Mouse (Mus musculus) limb, embryonic 14.5 days (tissue): ENCODE measurements around the gene Zfp961. TPM values are rescaled to one million over a fixed set of nuclear protein-coding genes. Genes with fewer than 3 reads are reported as not detected.

Experiments used
- ATAC-seq: fragments of 200-750 bp; cut with Nextera tagmentation; 2 replicates; pipeline ENCODE4 v1.8.0; 2017; ENCODE audit warnings: low read depth, moderate number of reproducible peaks, moderate TSS enrichment; ENCODE audit not compliant: low FRiP score
- DNase-seq: peaks from one replicate; pipeline ENCODE4 v3.0.0-alpha.2; 2015; ENCODE audit warnings: low spot score
- H3K27ac ChIP-seq: fragments of 300-500 bp; sonication (generic); replicated peaks from 2 replicates; pipeline ENCODE4 v1.5.1; 2014; ENCODE audit warnings: low read depth, mild to moderate bottlenecking, low read length, moderate library complexity, mixed read lengths
- H3K27me3 ChIP-seq: fragments of 300-500 bp; sonication (generic); 2 replicates; pipeline ENCODE4 v1.6.1; 2014; ENCODE audit warnings: low read length, mixed read lengths; ENCODE audit not compliant: control insufficient read depth, insufficient read depth
- H3K36me3 ChIP-seq: fragments of 300-500 bp; sonication (generic); 2 replicates; pipeline ENCODE4 v1.6.1; 2014; ENCODE audit warnings: mild to moderate bottlenecking, low read length, moderate library complexity, mixed read lengths; ENCODE audit not compliant: control insufficient read depth, insufficient read depth
- H3K4me1 ChIP-seq: fragments of 300-500 bp; sonication (generic); 2 replicates; pipeline ENCODE4 v1.6.1; 2014; ENCODE audit warnings: antibody characterized with exemption, low read length, mixed read lengths; ENCODE audit not compliant: control insufficient read depth, insufficient read depth
- H3K4me2 ChIP-seq: fragments of 300-500 bp; sonication (generic); replicated peaks from 2 replicates; pipeline ENCODE4 v1.6.1; 2014; ENCODE audit warnings: low read depth, mild to moderate bottlenecking, low read length, moderate library complexity; ENCODE audit not compliant: severe bottlenecking
- H3K4me3 ChIP-seq: fragments of 300-500 bp; sonication (generic); replicated peaks from 2 replicates; pipeline ENCODE4 v1.5.1; 2014; ENCODE audit warnings: low read length
- H3K9ac ChIP-seq: fragments of 300-500 bp; sonication (generic); 2 replicates; pipeline ENCODE4 v1.6.1; 2014; ENCODE audit warnings: mild to moderate bottlenecking, low read depth, low read length, moderate library complexity; ENCODE audit not compliant: severe bottlenecking
- H3K9me3 ChIP-seq: fragments of 300-500 bp; sonication (generic); 2 replicates; pipeline ENCODE4 v1.6.1; 2016; ENCODE audit warnings: low read length; ENCODE audit not compliant: control insufficient read depth
- POLR2A ChIP-seq: fragments of 200-500 bp; IDR thresholded peaks from 2 replicates; pipeline ENCODE4 v1.8.0; 2012; ENCODE audit warnings: inconsistent platforms, mild to moderate bottlenecking, moderate library complexity, borderline replicate concordance; ENCODE audit not compliant: insufficient read depth, insufficient read length; ENCODE audit errors: extremely low read depth
- WGBS: fragments of 180-500 bp; shearing (Covaris S2); extraction: QIAGEN DNeasy Blood & Tissue Kit; methylation state at CpG from one replicate; pipeline ENCODE4 v1.1.7; 2014; 5-methylcytosine and 5-hydroxymethylcytosine counted together
- polyA plus RNA-seq, 2 experiments: library from polyadenylated mRNA; depleted of rRNA in 1 of 2; stranded (reverse) in 1 of 2; unstranded in 1 of 2; fragments of >200 nt; fragmentation: Nextera tagmentation in 1 of 2; extraction: Ambion mirVana in 1 of 2; gene quantifications; 2 replicates each; pipeline versions ENCODE4 v1.2.1 to v1.2.3; 2012 to 2014

The Zfp961 gene
- polyA plus RNA-seq, 2 experiments = 15.5 to 18.9 TPM

DNA sequence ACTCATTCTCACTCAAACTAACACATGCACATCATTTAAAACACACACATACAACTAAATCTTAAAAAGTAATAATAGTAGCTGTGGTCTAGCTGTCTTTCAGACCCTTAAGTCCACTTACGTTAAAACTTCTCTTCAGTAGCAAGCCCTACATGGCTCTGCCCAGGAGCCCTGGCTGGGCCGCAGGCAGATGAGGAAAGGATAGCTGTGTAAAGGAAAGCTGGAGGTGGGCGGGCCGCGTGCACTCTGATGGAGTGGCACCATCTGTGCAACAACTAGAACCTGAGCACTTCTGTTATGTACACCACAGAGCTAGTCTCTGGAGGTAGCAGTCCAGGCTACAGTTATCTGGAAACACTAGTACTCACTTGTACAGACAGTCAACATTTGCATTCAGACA, 16.4 kb downstream of the Zfp961 start:
- no peak overlapping the region for H3K4me2 ChIP-seq
- H3K9ac ChIP-seq = no peak overlapping the region
- H3K9me3 ChIP-seq = peaks cover 9% of the 10 kb centered on the region
- ATAC-seq (no peak), DNase-seq (no peak)
- no peak for TF ChIP-seq POLR2A
- no peak overlapping the region for H3K4me3 ChIP-seq
- WGBS = 96% methylated on average over 5 of the region's 5 CpGs
- no peaks in the 10 kb centered on the region for H3K4me1 ChIP-seq
- H3K27ac ChIP-seq = no peak overlapping the region
- no peaks in the 10 kb centered on the region for H3K27me3 ChIP-seq
- H3K36me3 ChIP-seq = peaks cover 51% of the 10 kb centered on the region

DNA sequence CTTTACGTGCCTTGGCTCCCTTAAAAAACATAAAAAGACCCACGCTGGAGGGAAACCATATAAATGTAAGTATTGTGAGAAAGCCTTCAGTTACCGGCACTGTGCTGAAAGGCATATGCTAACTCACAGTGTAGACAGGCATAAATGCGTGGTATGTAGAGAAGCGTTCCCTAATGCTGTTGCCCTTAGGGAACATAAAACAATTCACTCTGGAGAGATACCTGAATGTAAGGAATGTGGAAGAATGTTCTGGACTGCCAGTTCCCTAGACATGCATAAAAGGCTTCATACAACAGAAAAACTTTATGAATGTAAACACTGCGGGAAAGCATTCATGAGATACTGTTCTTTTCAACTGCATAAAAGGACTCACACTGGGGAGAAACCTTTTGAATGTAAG, 17.3 kb downstream of the Zfp961 start:
- Histone ChIP-seq H3K9ac (no peak overlapping the region), H3K9me3 (peaks cover 9% of the 10 kb centered on the region), H3K36me3 (peaks cover 51% of the 10 kb centered on the region), H3K27ac (no peak overlapping the region), H3K4me1 (no peaks in the 10 kb centered on the region), H3K27me3 (no peaks in the 10 kb centered on the region), H3K4me3 (no peak overlapping the region), H3K4me2 (no peak overlapping the region)
- no peak for TF ChIP-seq POLR2A
- WGBS = 73% methylated on average over 6 of the region's 6 CpGs
- DNase-seq (no peak), ATAC-seq (no peak; the same call in 1 of the 2 replicates)

DNA sequence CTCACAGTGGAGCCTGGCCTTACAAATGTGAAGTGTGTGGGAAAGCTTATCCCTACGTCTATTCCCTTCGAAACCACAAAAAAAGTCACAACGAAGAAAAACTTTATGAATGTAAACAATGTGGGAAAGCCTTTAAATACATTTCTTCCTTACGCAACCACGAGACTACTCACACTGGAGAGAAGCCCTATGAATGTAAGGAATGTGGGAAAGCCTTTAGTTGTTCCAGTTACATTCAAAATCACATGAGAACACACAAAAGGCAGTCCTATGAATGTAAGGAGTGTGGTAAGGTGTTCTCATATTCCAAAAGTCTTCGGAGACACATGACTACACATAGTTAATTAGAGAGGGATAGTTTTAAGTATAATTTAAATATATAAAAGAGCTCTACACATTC, 17.8 kb downstream of the Zfp961 start:
- ATAC-seq (no peak), DNase-seq (no peak)
- Histone ChIP-seq H3K36me3 (peaks cover 51% of the 10 kb centered on the region), H3K4me2 (no peak overlapping the region), H3K4me1 (no peaks in the 10 kb centered on the region), H3K27me3 (no peaks in the 10 kb centered on the region), H3K4me3 (no peak overlapping the region), H3K9ac (no peak overlapping the region), H3K27ac (no peak overlapping the region), H3K9me3 (peaks cover 9% of the 10 kb centered on the region)
- no peak for TF ChIP-seq POLR2A
- WGBS = 83% methylated on average over 6 of the region's 6 CpGs

DNA sequence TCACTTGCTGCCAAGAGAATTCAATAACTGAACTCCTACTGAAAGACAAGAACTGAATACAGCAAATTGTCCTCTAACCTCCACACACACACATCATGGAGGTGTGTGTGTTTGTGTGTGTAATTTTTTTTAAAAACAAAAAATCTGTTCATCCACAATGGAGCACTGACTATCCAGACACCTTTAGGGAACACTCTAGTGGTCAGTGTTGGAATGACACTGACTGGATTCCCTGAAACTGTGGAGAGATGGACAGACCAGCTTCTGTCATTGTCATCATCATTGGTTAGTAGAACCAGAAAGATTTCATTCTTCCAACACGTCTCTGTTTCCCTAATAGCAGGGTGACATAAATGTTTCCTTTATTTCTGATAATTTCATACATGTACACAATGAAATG, 21.1 kb downstream of the Zfp961 start:
- Histone ChIP-seq H3K36me3 (peaks cover 32% of the 10 kb centered on the region), H3K9ac (no peak overlapping the region), H3K4me1 (no peaks in the 10 kb centered on the region), H3K4me3 (no peak overlapping the region), H3K4me2 (no peak overlapping the region), H3K27ac (no peak overlapping the region), H3K9me3 (peaks cover 4% of the 10 kb centered on the region), H3K27me3 (no peaks in the 10 kb centered on the region)
- no peak for ATAC-seq
- WGBS = 88% methylated on average over 1 of the region's 1 CpGs
- no peak for TF ChIP-seq POLR2A
- DNase-seq = no peak

DNA sequence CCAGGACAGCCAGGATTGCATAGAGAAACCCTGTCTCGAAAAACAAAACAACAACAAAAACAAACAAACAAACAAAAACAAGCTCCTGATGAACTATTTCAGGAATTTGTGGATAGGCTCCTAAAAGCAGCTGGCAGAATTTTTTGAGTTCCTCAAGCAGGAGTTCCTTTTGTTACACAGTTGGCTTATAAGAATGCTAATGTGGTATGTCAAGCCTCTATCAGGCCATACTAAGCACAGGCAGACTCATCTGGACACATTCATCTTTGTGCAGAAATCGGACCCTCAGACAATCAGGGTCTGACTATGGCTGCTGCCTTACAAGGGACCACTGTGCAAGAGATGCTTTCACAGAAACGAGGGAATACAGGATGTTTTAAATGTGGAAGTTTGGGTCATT, 23.4 kb downstream of the Zfp961 start:
- peaks cover 9% of the 10 kb centered on the region; the same call in 1 of the 2 replicates for H3K36me3 ChIP-seq
- TF ChIP-seq POLR2A = no peak
- H3K4me3 ChIP-seq = no peak overlapping the region
- no peaks in the 10 kb centered on the region for H3K27me3 ChIP-seq
- no peak overlapping the region for H3K27ac ChIP-seq
- no peak overlapping the region for H3K4me2 ChIP-seq
- ATAC-seq = no peak
- no peaks in the 10 kb centered on the region for H3K9me3 ChIP-seq
- WGBS = 81% methylated on average over 3 of the region's 3 CpGs
- no peak for DNase-seq
- H3K9ac ChIP-seq = no peak overlapping the region
- no peaks in the 10 kb centered on the region for H3K4me1 ChIP-seq

DNA sequence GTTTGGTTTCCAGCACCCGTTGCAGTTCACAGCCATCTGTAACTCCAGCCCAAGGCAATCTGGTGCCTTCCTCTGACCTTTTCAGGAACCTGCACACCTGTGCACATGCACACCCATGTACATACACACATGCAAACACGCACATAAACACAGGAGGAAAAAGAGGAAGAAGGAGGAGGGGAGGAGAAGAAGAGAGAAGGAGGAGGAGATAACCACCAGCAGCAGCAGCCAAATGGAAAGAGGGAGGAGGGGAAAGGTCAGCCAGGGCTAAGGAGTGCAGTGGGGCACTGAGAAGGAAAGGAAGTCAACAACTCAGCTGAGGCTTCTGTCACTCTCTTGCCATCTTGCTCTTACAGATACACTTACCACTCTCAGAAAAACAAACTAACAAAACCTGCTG, 30.2 kb downstream of the Zfp961 start:
- no peaks in the 10 kb centered on the region for H3K27me3 ChIP-seq
- H3K4me1 ChIP-seq = no peaks in the 10 kb centered on the region
- H3K4me2 ChIP-seq = no peak overlapping the region
- no peaks in the 10 kb centered on the region for H3K9me3 ChIP-seq
- ATAC-seq (no peak), DNase-seq (no peak)
- H3K27ac ChIP-seq = no peak overlapping the region
- WGBS = 81% methylated on average over 2 of the region's 2 CpGs
- H3K9ac ChIP-seq = no peak overlapping the region
- no peak overlapping the region for H3K4me3 ChIP-seq
- H3K36me3 ChIP-seq = no peaks in the 10 kb centered on the region
- TF ChIP-seq POLR2A = no peak
